Mouse (Mus musculus) cerebellum, postnatal 25 days (tissue): Measurements from ENCODE around the gene 4930404H24Rik.

Source experiments
- DNase-seq, 2 experiments: peaks; one replicate each; pipeline ENCODE4 v3.0.0; 2021; ENCODE audit warnings: mixed read lengths in 2 of 2

The 4930404H24Rik gene

DNA sequence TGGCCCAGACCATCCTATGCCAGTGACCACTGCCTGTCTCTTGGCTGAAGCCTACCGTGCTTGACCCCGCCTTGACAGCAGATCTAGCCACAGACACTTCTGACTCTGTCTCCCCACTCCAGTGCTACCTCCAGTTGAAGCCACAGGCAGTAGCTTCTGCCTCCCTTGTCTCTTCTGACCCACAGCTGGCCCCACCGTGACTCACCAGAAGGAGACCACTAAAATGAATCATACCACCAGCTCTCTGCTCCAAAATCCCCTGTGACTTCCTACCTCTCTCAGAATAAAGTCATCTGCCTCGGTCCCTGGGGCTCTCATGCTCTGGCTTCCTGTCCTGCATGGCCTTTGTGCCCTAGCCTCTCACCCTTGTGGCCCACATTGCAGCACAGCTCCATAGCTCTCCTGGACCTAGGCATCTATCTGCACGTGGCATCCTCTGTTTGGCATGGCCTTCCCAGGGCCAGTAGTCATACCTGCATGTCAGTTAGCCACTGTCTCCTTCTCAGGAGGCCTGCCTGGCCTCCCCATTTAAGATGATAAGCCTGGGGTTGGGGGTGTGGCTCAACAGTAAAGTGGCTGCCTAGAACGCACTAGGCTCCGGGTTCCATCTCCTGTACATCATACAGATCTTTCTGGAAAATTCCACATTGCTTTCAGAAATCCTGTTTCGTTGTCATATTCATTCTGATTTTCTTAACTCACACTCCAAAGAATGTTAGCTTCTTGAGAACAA is 50.5 kb downstream of the 4930404H24Rik start:
- DNase-seq: no peak
